Mouse (Mus musculus): ENCODE measurements around the gene Hexdc. TPM values are rescaled to one million over a fixed set of nuclear protein-coding genes. Genes with fewer than 3 reads are reported as not detected.

The Hexdc gene
- polyA plus RNA-seq, 1 experiment = 27.6 TPM

DNA sequence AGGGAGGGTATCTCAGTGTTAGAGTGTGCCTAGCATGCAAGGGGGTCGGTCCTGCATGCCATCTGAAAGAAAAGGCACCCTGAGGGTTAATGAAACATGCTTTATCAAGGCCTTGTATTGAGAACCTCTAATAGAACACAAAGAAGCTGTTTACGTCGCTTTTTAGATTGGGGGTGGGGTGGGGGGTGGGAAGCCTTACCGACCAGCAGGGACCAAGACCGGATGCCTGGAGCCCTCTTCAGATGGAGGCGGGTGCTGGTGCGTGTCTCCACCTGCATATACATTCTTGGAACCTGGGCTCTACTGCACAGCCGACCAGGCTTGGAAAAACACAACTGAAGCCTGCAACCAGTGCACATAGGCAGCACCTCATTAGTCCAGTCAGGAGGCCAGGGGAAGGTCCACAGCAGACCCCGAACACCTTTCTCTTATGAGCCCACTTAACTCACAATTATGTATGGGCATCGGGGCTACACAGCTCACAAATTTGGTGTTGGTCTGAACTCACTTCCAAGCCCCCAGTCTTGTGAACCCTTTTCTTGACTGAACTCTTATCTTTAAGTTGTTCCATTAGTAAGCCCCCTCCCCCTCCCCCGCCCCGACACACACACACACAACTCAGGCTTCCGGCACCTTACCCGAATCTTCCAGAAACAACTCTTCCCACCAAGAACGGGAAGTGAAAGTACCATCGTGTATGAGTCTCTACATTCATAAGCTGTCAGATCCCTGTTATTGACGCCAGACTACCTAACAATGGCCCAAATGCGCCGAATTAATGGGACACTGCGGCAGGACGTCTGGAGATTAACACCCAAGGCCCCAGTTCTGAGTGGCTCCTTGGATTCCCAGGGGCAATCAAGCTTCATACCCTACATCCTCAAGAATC is 24.1 kb downstream of the Hexdc start:
- DNase-seq (ENCODE audit: low spot score) = no peak

DNA sequence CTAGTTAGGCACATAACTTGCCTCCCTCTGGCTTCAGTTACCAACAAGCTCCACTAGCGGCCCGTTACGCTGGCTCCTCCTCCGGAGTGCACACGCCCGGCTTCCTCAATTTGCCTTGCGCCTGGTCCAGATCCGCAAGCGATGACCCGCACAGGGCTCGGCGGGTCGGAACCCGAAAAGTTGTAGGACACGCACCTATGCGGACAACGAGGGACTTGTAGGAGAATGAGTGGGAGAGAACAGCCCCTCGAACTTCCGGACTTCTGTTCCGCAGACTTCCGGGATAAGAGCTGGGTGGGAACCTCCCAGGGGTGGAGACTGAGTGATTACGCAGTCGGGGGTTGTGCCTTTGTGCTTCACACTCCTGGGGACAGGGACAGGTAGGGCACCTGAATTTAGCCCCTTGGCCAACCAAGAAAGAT is 24.8 kb downstream of the Hexdc start, which contains the start of gene Cybc1:
TSS of gene Cybc1 (minus strand) at position 305 of the 422 bp plus-strand sequence.
- DNase-seq (ENCODE audit: low spot score) = peak; percentile 60

DNA sequence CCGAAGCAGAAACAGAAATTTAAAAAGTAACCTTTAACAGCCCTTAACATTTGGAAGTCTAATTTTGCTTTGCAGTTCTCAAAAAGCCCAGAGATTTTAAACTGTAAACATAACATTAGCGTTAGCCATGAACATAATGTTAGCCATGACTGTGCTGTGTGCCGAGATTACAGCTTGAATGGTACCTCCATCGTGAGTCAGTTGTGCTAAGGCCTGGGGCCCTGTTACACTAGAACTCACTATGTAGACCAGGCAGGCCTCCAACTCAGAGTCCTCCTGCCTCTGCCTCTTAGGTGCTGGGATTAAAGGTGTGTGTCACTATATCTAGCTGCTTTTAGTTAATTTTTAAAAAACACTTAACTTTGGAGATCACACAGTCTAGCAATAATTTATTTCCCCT is 27.0 kb downstream of the Hexdc start:
- no peak for DNase-seq (ENCODE audit: low spot score)

DNA sequence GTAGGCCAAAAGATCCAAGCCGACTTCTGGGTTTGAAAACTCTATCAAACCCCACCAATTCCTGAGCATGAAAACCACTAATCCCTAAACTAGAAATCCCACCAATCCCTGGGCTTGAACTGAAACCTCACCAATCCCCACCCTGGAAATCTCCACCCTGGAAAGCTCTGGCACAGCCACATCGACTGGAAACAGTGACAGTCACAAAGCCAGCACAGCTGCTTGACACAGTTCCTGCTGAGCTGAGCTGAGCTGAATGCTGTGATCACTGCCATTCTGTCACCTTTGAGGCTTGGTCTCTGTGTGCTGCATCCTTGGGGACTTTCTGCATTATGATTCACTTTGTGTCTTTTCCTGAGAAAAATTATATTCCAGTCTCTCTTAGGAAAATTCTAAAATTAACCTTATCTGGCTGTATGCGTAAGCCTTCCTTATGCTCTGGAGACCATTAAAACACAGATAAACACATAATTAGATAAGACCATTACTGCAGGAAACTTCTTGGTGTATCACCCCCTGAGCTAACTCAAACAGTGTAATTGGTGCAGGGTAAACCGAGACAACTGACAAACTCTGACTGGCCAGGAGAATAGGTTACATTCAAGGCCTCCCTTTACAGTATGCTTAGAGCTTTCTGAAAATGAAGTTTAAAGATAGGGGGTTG is 27.5 kb downstream of the Hexdc start:
- no peak for DNase-seq (ENCODE audit: low spot score)

DNA sequence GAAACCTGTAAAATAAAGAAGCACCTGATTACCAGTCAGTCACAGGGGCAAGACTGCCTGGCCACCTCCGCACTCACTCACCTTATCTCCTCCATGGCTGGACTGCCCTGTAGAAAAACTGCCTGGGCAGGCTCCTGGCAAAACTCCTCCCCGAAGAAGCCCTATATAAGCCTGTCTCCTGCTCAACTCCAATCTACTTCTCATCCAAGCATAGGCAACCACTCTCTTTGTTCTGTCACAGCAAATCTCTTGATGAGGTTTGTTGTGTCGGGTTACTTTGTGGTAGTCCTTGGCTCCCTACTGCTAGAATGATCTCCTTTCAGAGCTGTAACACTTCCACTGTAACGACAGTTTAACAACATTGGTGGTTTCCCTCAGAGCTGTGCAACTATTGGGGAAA is 28.5 kb downstream of the Hexdc start:
- DNase-seq (ENCODE audit: low spot score) = no peak

DNA sequence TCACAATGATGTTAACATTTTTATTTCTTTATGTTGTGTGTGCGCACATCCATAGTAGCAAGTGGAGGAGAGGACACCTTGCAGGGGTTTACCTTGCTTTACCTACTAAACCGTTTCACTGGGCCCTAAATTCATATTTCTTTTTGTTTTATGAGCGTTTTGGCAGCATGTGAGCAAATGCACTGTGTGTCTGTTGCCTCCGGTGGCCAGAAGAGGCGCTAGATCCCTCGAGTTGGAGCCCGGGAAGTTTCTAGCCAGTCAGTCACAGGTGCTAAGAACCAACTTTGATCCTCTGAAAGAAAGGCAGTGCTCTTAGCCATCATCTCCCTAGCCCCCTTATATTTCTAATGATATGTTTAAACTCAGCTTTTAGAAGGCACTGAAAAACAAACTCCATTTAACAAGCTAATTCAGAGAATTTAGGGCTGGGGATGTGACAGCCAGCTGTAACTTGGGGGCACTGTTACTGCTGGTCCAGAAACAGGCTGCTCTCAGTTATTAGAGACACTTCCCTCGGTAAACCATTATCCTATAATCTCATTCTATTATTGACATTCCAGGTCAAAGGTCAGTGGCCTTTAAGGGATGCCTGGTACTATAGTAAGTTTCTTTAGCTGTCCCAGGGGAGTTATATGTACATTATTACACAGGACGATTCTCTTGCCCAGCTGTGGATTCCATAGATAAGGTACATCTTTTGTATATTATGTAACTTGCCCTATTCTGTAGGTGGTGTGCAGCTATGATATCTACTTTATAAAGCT is 31.4 kb downstream of the Hexdc start:
- no peak for DNase-seq (ENCODE audit: low spot score)

DNA sequence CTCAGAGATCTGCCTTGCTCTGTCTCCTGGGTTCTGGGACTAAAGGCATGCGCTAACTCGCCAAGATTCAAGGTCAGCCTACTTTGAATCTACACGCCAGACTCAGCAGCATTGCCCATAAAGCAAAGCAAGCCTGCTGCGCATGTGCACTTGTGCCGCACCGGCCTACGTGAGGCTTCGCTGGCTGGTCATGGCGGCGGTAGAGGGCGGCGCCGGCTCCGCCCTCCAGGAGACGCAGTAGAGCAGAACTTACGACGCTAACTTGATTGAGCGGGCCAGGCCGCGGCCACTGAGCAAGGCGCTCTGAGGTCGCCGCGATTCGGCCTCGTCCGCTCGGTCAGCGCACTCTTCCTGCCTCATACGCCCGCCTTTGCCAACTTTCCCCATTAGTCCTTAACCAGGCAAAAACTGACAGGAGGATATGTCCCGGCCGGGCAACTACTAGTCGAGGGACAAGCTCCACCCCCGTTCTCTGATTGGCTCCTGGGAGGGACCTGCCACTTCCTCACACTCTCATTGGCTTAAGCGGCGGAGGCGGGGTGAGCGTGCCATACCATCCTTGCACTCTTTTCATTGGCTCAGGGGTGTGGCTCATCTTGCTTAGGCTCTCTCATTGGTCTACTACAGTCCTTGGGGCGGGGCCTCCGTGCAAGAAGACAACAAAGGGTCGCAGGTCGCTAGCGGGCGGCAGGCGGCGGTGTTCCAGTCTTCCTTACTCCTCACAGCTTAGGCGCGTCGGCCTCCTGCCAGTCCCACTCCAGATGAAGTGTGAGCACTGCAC is 32.5 kb downstream of the Hexdc start, which contains the start of gene Narf:
TSS of gene Narf (plus strand) at position 690 of the 781 bp plus-strand sequence.
- DNase-seq (ENCODE audit: low spot score) = peak; percentile 95

DNA sequence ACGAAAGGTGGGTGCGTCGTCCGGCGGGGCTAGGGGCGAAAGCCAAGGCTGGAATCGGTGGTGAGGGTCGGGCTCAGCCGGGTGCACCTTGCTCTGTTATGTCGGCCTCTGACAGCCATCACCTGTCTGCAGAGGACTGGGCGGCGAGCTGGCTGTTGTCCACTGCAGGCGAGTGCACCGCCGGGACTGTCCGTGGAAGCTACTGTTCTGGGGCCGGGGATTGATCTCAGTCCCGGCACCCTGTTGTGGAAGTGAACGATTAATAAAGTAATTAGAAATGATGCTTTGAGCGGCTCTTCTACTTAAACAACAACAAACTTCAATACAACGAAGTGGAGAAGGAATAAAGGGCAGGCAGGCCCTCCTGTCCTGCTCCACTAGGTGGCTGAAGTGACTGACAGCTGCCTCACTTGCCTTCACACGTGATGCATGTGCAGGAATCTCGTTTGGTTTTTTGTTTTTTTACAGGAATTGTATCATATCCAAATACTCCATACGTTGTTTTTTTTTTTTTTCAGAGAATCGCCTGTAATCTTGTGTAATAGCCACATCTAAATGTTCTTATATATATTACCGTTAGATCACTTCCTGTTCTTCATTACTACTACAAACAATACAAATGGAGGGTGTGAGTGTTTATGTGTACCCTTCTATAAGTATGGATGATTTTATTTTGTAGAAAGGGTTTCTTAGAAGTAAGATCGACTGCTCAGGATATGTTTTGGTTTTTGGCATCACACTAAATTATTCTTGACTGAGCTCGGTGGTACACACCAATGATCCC is 33.3 kb downstream of the Hexdc start:
- DNase-seq (ENCODE audit: low spot score) = no peak

DNA sequence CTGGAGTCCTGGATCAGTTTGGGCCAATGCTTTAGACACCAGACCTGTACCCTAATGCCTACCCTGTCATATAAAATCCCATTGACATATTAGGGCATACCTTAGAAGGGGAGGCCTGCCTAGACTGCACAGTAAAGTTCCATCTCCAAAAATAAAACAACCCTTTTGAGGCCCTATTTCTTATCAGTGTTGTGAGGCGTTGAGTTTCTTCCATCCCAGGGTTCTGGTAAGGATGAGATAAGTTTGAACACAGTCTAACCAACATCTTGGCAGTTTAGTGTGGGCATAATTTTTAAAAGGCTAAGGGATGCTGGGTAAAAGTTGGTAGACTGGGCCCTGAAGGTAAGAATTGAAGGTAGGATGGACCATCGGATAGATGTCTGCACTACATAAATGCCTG is 35.4 kb downstream of the Hexdc start:
- no peak for DNase-seq (ENCODE audit: low spot score)

DNA sequence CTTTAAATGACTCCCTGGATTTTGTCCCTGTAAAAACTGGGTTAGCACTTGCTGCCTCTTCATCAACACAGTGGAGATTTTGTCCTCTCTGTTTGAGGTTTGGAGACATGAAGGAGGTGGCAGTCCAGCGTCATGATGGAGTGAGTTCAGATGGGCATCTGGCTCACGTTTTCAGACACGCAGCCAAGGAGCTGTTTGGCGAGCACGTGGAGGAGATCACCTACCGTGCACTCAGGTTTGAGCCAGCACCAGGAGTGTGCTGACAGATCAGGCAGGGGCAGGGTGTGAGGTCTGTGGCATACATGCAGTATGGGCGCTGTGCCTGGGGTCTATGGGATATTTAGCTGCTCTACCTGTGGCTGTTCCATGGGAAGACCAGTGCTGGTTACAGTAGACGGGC is 46.0 kb downstream of the Hexdc start:
- no peak for DNase-seq (ENCODE audit: low spot score)

DNA sequence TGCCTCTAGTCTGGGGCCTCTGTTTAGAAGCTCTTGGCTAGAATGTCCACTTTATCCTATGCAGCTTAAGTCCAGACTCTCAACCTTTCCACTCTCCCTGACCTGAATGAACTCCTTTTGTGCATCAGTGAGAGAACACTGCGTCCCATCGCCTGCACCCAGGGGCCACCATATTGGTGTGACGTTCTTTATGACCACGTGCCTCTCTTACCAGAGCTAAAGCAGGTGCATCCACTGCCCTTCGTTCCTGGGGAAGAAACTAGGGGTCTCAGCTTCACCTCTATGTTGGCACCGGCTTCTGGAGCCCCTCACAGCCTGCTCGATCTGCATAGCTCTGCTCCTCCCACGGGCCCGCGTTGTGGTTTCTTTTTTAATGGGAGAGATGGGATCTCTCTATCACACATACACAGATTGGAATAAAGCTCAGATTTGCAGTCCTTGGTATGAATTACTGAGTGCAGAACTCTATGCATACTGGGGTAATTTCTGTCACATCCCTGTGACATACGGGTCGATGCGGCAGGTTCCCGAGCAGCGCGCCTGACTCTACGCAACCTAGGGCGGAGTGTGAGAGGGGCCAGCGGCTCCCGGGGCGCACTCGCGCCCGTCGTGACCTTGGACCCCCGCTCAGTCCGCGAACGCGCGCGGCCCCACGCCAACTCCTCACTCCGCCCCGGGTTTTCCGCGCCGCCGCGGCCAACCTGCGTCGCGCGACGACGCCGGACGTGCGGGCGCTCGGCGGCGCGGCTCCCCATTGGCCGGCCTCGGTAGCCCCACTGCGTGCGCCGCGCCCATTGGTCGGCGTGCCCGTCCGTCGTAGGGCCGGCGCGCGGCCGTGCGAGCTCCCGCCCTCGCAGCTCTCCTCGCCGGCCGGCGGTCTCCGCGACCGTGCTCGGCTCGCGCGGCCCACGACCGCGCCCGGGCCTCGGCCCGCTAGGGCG is 55.2 kb downstream of the Hexdc start, which contains the start of gene Foxk2:
TSS of gene Foxk2 (plus strand) at position 831 of the 941 bp plus-strand sequence.
- peak; percentile 85 for DNase-seq (ENCODE audit: low spot score)

DNA sequence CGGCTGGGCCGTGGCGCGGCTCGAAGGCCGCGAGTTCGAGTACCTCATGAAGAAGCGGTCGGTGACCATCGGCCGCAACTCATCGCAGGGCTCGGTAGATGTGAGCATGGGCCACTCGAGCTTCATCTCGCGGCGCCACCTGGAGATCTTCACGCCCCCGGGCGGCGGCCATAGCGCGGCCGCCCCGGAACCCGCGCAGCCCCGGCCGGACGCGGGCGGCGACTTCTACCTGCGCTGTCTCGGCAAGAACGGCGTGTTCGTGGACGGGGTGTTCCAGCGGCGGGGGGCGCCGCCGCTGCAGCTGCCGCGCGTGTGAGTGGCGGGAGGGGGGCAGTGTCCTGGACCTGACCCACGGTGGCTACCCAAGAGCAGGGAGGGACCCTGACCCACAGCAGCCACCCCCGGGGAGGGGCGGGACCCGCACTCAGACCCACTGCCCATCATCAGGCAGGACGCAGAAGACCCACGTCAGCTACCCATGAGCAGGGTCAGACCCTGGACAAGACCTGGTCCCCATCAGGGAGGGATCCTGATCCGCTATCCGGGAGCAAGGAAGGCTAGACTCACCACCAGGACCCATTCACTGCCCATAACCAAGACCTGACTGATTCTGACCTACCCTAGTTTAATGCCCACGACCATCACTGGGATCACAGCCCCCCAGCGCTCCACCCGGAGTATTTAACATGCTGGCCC is 56.1 kb downstream of the Hexdc start:
- DNase-seq (ENCODE audit: low spot score) = peak; percentile 39

DNA sequence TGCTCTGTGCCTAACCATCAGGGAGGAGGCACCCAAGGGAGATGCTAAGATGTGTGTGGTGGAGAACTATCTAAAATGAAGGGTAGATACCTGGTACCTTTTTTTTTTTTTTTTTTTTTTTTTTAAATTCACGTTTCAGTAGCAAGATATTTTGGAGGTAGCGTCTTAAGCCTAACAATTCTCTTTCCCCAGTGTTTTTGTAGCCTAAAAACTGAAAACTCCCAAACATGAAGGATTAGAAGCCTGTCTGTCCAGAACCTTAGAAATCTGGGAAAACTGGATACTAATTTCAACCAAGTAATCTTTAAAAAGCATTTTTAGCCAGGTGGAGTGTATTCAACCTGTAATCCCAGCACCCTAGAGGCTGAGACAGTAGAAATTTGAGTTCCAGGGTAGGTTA is 56.8 kb downstream of the Hexdc start:
- DNase-seq (ENCODE audit: low spot score) = no peak

Other genes starting within 250 kb of the Hexdc start
- 106 and 110 TPM in 2 replicates for gene Csnk1d, start 213.1 kb upstream of the Hexdc start, polyA plus RNA-seq (2012; rRNA removed)
- 1.1 and 1.6 TPM in 2 replicates for gene Cd7, start 165.0 kb upstream of the Hexdc start, polyA plus RNA-seq (2012; rRNA removed)
- not detected in 2 replicates for gene Sectm1b, start 140.9 kb upstream of the Hexdc start, polyA plus RNA-seq (2012; rRNA removed)
- 0.28 and 0.53 TPM in 2 replicates for gene Sectm1a, start 123.2 kb upstream of the Hexdc start, polyA plus RNA-seq (2012; rRNA removed)
- 0.04 TPM in 1 of 2 replicates, not detected in the other for gene Tex19.2, start 85.8 kb upstream of the Hexdc start, polyA plus RNA-seq (2012; rRNA removed)
- 0.06 TPM in 1 of 2 replicates, not detected in the other for gene Tex19.1, start 58.3 kb upstream of the Hexdc start, polyA plus RNA-seq (2012; rRNA removed)
- gene Uts2r, start 44.2 kb upstream of the Hexdc start, polyA plus RNA-seq (2012; rRNA removed) = not detected in 2 replicates
- gene Ogfod3, start 278 bp downstream of the Hexdc start, polyA plus RNA-seq (2012; rRNA removed) = 7.4 and 9.9 TPM in 2 replicates
- gene Cybc1, start 24.9 kb downstream of the Hexdc start, polyA plus RNA-seq (2012; rRNA removed) = 43.4 and 56.3 TPM in 2 replicates
- gene Narf, start 32.8 kb downstream of the Hexdc start, polyA plus RNA-seq (2012; rRNA removed) = 19.3 and 23.2 TPM in 2 replicates
- 15.9 and 18.8 TPM in 2 replicates for gene Foxk2, start 55.6 kb downstream of the Hexdc start, polyA plus RNA-seq (2012; rRNA removed)
- gene Wdr45b, start 150.0 kb downstream of the Hexdc start, polyA plus RNA-seq (2012; rRNA removed) = 50.2 and 62.7 TPM in 2 replicates
- 4.3 and 4.5 TPM in 2 replicates for gene Rab40b, start 183.8 kb downstream of the Hexdc start, polyA plus RNA-seq (2012; rRNA removed)
- 8.7 and 11.2 TPM in 2 replicates for gene Fn3krp, start 217.0 kb downstream of the Hexdc start, polyA plus RNA-seq (2012; rRNA removed)
- 2.6 and 3.8 TPM in 2 replicates for gene Fn3k, start 230.5 kb downstream of the Hexdc start, polyA plus RNA-seq (2012; rRNA removed)
- gene Tbcd, start 247.5 kb downstream of the Hexdc start, polyA plus RNA-seq (2012; rRNA removed) = 42.5 and 44.8 TPM in 2 replicates